Mouse (Mus musculus) megakaryocyte-erythroid progenitor cell, adult 5-6 weeks (primary cell): ENCODE measurements around the gene Tm6sf2. TPM values are rescaled to one million over a fixed set of nuclear protein-coding genes. Genes with fewer than 3 reads are reported as not detected.
"Not testable (repeated sequence)": the region's sequence is repeated elsewhere in the genome, so short reads cannot be mapped to it uniquely, and the experiment has no call there.

Experiments used
- ATAC-seq: replicated peaks from 2 replicates; pipeline ENCODE4 v1.8.0; 2016; ENCODE audit warnings: mild to moderate bottlenecking, inconsistent platforms; ENCODE audit not compliant: severe bottlenecking, poor library complexity, low FRiP score, low TSS enrichment
- total RNA-seq, 2 experiments: library from RNA; stranded (forward) in 1 of 2; stranded (reverse) in 1 of 2; fragments of 200-1000, 215-1000 nt in 1 of 2; fragments of >200 nt in 1 of 2; fragmentation: Nextera tagmentation in 1 of 2; gene quantifications; 2 replicates each; pipeline ENCODE4 v1.2.3; 2014 to 2017

The Tm6sf2 gene
- total RNA-seq (2014; fragmentation: Nextera tagmentation) (0.77 TPM in 1 of 2 replicates, not detected in the other), total RNA-seq (2017) (not detected in 2 replicates)

DNA sequence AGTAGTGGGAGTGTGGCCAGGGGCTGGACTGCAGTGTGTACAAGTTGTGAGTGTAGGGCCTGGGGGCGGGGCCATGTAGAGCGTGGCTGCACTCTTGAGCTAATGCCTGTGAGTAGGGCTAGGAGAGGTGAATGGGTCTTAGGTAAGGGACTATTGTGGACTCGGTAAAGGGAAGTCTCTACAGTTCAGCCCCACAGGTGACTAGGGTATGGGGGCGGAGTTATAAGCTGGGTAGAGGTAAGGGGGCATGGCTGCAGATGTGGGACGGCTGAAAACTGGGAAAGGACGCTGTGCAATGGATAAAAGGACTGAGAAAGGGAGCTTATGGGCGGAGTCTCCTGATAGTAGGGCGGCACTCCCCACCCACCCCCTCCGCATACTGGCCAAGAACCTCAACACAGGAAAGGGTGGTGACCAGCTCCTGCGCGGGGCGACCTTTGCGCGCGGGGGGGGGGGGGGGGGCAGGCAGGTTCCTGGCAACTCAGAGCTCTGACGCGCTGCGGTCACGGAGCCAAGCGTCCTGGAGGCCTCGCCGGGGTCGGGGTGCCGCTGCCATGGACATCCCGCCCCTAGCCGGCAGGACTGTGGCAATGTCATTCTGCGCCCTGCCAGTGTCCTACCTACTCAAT, at the start of gene Tm6sf2:
TSS of gene Tm6sf2 (plus strand) at position 484 of the 629 bp plus-strand sequence.
- peak; percentile 71 for ATAC-seq

- ATAC-seq: no peak
These were observed 49.1 kb upstream of the Tm6sf2 start for GRCm38 (mm10) chr8:70023596-70023995.

DNA sequence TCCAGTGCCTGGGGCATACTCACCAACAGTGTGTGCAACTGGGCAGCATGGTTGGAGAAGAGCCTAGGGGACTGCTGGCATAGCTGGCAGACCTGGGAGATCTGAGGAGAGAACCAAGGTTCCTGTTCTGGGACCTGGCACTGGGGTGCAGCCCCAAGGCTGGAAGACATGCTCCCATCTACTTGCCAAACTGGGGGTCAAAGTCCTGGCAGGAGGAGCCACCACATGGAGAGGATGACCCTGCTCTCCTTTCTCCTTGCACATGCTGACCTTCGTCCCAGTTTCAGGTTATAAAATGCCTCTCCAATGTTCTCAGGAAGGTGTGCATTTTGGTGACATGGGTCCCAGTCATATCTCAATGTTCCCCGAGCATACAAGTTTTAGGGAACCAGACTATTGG, 46.6 kb upstream of the Tm6sf2 start:
- no peak for ATAC-seq

DNA sequence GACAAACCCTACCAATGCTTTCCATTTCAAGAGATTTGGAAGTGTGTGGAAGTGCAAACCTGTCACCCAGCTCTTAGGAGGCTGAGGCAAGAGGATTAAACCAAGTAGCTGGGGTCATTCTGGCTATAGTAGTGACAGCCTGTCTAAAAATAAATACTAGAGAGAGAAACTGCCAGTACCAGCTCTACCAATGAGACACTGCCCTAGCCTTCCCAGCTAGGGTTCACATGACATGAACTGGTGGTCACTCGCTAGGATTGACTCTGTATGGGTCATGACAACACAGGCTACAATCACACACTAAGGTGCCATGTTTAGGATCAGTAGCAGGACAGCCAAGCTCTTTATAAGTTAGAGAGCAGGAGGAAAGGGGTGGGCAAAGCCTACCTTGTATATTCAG, 42.5 kb upstream of the Tm6sf2 start:
- ATAC-seq: no peak

- peak; percentile 58 for ATAC-seq
These were observed 34.7 kb upstream of the Tm6sf2 start for GRCm38 (mm10) chr8:70037994-70038393.

DNA sequence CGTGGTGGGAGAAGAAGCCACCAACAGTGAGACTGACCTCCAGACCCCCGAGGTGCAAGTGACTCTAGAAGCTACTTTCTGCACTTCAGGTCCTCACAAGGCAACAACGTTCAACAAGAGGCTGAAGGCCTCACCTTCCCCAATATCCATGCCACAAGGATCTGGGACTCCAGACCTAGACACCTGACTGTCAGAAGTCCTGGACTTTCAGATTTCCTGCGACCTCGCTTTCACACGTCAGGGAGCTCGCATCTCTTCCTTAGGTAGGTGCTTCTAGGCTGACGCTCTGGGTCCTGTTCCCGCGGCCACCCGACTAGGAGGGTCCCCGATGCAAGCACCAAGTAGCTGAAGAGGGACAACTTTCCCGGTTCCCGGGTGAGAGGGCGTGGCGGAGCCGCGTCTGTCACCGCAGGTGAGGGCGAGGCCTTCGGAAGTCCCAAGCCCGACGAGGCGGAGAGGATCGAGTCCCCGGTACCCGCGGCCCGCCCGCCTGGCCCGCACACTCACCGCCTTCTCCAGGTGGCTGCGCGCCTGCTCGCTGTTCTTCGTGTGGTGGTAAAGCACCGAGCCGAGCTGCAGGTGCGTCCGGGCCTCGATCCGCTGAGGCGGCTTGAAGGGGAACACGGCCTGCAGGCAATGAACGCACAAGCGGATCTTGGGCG, 30.7 kb upstream of the Tm6sf2 start:
- ATAC-seq: no peak

- ATAC-seq: peak; percentile 89
These were observed 29.9 kb upstream of the Tm6sf2 start, which contains the start of the genes Mau2 and Sugp1 for GRCm38 (mm10) chr8:70042583-70043455. Gene Mau2, minus strand, starts transcription at chr8:70042734. Gene Sugp1, plus strand, starts transcription at chr8:70042813.

DNA sequence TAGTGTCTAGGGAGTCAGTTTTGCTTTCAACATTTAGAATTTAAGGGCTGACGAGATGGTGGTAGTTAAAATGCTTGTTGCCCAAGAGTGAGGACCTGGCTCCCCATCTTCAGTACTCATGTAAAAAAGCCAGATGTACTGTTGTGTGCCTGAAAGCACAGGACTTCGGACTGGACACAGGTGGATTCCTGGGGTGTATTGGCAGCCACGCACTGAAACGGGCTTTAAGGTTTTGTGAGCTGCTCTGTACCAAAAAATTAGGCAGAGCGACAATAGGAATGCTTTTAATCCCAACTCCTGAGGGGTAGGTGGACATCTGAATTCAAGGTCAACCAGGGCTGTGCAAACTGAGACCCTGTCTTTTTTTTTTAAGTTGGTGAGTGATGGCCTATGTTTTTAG, 28.7 kb upstream of the Tm6sf2 start:
- ATAC-seq: no peak

DNA sequence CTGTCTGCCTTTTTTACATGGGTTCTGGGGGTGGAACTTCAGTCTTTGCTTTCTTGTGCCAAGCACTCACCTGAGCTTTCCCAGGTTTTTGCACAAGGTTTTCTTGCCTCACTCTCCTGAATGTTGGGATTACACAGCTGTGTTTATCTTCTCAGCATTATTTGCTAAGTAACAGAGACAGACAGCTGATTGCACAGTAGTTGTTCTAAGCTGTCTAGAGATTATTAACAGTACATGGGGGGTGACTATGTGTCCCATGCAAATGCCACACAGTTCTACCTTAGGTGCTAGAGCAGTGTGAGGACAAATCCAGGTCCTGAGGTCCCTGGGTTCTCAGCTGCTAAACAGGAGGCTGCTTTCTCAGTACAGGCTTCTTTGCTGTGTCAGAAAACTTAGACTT, 23.1 kb upstream of the Tm6sf2 start:
- ATAC-seq: no peak

- not testable (repeated sequence) for ATAC-seq
These were observed 22.3 kb upstream of the Tm6sf2 start for GRCm38 (mm10) chr8:70050434-70050833.

DNA sequence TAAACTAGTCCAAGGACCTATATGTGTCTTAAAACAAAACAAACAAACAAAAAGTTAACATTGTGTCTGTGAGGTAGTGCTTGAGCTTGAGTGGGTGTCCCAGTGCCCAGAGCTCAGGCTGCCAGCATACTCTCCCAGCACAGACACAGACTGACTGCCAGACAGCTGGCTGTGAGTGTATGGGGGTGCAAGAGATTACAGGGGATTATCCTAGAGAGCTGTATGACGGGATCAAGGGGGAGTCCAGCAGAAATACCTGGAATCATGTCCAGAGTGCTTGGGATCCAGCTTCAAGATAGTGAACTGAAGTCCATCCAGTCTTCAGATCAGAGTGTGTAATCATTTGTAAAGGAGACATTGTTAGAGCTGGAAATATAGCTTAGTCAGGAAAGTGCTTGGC, 15.0 kb upstream of the Tm6sf2 start:
- no peak for ATAC-seq

DNA sequence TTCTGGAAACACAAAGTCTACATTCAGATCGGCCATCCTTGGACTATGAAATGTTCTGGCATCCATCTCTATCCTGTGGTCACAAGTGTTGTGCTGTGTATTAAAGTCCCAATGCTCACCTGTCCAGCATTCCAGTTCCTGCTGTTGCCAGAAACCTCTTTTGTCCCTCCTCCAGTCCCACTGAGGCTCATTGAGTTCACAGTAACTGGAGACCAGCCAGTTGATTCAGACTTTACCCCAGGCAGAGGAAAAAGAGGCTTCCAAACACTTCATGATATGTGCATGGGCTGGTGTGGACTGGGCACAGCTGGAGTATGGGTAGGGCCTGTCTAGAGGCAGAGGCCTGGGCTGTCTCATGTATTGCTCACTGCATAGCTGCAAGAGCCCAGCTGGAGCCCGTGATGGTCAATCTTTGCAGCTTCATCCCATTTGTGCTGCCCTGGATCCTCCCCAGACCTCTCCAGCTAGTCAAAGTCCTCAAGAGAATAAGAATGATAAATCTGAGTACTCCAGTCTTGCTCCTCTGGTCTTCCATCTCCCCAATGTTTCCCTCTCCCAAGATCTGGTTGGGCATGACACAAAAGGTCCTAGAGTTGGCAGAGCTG, 786 bp upstream of the Tm6sf2 start:
- ATAC-seq: no peak

DNA sequence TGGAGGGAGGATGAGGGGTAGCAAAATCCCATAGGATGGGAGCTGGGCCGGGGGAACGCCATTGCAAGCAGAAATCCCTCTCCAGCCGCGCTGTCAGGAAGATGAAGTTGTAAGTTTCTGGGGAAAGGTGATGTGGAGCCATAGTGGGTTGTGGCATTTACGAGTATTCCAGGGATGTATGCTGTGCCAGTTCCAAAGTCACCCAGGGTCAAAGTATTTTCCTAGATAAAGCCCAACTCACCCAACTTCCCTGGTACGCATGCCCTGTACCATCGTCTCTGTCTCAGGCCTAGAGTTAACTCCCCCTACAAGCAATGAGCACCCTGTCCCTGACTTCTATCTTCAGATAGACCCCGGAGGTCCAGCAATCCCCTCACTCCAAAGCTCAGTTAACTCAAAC, 396 bp downstream of the Tm6sf2 start:
- ATAC-seq: no peak

- no peak; the same call in 1 of the 2 replicates for ATAC-seq
These were observed 958 bp downstream of the Tm6sf2 start for GRCm38 (mm10) chr8:70073682-70074081.

GRCm38 (mm10) chr8:70081976-70082375, 9.3 kb downstream of the Tm6sf2 start:
- no peak for ATAC-seq

GRCm38 (mm10) chr8:70083285-70083684, 10.6 kb downstream of the Tm6sf2 start, which contains the start of gene Hapln4:
Gene Hapln4, plus strand, starts transcription at chr8:70083457.
- ATAC-seq: no peak

DNA sequence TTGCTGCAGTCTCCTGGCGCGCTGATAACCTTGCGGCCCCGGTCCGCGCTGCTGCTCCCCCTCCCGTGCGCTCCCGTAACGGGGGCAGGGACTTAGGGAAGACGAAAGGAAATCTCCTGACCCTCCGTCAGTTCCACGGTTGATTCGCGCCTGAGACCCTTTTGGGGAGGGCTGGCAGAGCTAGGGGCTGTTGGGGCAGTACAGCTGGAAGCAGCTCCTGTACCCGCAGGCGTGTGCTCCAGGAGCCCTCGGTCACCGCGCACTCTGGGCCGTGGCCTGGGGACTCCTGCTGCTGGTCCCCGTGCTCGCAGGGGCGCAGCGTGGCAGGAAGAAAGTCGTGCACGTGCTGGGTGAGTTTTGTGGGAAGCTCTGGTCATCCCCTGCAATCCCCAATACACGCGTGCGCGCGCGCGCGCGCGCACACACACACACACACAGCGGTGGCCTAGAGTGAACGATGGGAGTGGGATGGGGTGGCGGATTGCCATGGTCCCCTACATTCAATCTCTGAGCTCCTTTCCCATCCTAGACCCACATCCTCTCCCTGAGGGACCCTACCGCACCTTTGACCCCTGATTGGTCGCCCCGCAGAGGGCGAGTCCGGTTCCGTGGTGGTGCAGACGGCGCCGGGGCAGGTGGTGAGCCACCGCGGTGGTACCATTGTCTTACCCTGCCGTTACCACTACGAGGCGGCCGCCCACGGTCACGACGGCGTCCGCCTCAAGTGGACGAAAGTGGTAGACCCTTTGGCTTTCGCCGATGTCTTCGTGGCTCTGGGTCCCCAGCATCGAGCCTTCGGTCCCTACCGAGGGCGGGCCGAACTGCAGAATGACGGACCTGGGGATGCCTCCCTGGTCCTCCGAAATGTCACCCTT, 11.7 kb downstream of the Tm6sf2 start:
- ATAC-seq: no peak

GRCm38 (mm10) chr8:70086151-70086550, 13.4 kb downstream of the Tm6sf2 start:
- ATAC-seq: no peak

DNA sequence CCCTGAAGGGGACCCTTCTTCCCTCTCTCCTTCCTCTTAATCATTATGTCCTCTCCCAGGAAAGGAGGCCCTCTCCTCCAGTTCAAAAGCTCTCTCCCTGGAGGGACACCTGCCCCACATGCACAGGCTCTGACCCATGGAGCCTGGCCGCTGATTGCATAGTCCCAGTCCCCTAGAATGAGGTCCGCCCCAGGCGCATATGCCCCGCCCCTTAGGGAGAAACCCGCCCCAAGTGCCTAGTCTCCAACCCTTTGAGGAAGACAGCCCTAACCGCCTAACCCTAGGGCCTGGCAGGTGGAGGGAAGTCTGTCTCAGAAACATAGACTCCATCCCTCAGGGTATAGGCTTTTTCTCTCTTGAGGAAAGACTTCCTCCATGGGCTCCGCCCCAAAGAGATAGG, 14.5 kb downstream of the Tm6sf2 start:
- no peak for ATAC-seq
